Mouse (Mus musculus): Measurements from ENCODE around the gene Lipm.

The Lipm gene

DNA sequence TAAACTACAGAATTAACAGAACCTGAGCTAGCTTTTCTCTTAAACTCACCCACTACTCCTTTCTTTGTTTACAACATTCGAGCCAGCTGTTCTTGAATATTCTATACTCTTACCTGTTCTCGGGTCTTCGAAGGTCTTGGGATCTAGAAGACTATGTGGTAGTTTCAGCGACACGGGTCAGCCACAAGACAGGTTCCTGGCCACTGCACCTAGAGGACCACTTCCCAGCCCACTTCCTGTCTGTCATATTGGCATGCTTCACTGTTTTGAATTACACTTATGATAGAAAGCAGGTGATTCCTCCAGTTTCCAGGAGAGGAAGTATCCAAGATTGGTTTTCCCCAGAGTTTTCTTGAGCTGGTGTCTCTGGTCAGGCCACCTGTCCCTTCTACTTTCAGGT is 62.0 kb downstream of the Lipm start:
- DNase-seq (ENCODE audit: extremely low read depth, low read depth, low spot score): no peak

DNA sequence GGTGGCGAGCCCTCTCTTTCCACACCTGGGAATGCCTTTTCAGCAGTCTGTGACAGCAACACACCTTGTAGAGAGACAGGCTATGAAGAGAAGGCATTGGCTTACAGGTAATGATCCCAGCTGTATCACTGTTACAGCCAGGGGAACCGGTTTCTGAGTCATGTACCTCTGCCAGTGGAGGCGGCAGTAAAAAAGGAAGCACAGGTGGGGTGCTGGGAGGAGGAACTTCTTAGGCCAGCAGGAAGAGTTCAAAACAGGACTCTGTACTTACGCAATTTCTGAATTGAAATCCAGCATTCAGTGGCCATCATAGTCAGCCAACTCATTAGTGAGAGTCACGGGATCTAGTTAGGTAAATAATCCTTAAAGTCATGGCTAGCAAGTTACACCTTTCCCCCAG is 65.2 kb downstream of the Lipm start, which contains the start of gene Ankrd22:
Gene Ankrd22, minus strand, starts transcription at position 163 of the 400 bp plus-strand sequence.
- peak; percentile 99 for DNase-seq (ENCODE audit: extremely low read depth, low read depth, low spot score)

DNA sequence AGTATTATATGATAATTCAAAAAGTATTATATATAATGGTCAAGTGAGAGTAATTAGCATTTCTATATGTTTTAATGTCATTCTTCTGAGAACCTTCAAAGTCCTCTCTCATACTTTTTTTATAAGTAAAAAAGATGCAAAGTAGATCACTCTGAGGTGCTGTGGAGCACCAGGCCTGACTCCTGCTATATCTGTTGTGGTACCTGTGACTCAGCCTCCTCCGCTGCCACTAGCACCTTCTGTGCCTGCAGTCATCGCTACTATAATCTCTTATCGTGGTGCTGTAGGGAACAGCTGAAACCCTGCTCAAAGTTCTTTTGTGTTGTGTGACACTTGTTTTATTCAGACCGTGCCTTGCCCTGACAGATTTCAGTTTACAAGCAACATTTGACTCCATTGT is 65.7 kb downstream of the Lipm start:
- DNase-seq (ENCODE audit: extremely low read depth, low read depth, low spot score): no peak

DNA sequence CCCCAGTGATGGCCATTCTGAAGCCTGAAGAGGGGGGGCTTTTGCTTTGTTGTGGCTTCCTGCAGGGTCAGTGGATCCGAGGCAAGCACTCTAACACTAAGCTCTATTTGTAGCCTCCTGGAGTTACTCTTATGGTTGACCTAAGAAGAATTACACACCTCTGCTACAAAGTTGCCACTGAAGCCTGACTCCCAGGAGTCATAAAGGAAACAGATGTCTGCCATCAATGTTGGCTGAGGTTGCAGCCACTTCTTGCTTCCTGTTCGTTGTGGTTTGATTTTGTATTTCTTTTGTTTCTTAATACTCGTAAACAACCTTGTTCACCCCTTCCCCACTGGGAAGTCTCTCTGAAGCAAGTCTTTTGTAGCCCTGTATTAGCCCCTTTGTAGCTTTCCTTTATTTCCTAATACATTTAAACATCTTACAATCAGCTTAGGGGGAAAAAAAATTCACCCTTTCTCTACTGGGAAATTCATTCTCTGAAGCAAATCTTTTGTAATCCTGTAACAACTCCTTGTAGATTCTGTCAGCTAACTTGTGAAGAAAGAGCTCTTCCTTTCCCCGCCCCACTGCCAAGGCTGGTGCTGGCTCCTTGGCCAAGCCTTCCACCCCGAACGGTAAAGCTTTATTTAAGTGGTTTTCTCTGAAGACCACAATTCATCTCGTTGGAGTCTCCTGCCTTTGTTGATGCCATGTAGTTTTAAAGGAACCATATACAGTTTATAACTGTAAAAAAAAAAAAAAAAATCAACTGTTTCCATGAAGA is 67.3 kb downstream of the Lipm start:
- DNase-seq (ENCODE audit: extremely low read depth, low read depth, low spot score): no peak

DNA sequence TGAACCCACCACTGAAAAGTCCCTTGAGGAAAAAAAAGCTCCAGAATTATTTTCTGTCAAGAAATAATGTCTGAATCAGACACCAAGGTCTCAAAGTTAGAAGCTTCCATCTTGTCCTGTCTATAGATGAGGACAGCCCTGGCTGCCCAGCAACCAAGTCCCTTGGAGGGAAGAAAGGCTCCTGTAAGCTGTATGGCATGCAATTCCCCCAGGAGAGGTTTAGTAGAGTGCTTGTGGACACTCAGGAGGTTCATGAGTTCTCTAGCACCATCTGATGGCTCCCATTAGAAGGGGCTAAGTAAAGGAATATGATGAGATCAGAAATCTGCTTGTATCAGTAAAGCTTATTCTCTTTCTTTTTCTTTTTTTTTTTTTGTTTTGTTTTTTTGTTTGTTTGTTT is 68.4 kb downstream of the Lipm start:
- DNase-seq (ENCODE audit: extremely low read depth, low read depth, low spot score): no peak

DNA sequence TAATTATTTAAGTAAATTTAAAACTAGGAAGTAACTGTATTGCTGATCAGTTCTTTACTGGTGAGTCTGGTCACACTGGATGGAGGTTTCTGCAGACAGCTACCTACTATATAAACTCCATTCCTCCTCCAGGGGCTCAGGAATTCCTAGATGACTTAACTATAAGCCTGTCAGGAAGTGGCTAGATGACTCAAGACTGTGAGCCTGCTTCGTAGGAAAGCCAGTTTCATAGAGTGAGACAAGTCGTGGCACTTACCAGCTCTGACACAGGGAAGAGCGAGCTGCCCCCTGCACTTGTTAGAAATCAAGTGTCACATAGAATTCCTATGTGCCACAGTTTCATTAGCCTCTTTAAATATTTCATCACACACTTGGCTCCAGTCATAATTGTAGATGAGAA is 70.4 kb downstream of the Lipm start:
- DNase-seq (ENCODE audit: extremely low read depth, low read depth, low spot score): no peak

Data from fat pad, adult 2 months (tissue).